Mouse (Mus musculus) lung, postnatal 0 days (tissue): ENCODE data around the gene Thnsl2.

ENCODE experiments used
- CTCF ChIP-seq: IDR thresholded peaks from 2 replicates; pipeline ENCODE4 v1.5.1; 2016; ENCODE audit warnings: antibody characterized with exemption, mild to moderate bottlenecking
- EP300 ChIP-seq: IDR thresholded peaks from 2 replicates; pipeline ENCODE4 v1.6.1; 2016; ENCODE audit warnings: antibody characterized with exemption, mild to moderate bottlenecking, control low read depth

GRCm38 (mm10) chr6:71119577-71120254 lies 24.5 kb downstream of the Thnsl2 start:
- no peak for TF ChIP-seq CTCF
- TF ChIP-seq EP300: no peak
